Mouse (Mus musculus): ENCODE measurements around the gene Psat1. TPM values are rescaled to one million over a fixed set of nuclear protein-coding genes. Genes with fewer than 3 reads are reported as not detected.

Gene Psat1
- total RNA-seq, 2 experiments from 2014 or later: 33.0 to 35.3 TPM

DNA sequence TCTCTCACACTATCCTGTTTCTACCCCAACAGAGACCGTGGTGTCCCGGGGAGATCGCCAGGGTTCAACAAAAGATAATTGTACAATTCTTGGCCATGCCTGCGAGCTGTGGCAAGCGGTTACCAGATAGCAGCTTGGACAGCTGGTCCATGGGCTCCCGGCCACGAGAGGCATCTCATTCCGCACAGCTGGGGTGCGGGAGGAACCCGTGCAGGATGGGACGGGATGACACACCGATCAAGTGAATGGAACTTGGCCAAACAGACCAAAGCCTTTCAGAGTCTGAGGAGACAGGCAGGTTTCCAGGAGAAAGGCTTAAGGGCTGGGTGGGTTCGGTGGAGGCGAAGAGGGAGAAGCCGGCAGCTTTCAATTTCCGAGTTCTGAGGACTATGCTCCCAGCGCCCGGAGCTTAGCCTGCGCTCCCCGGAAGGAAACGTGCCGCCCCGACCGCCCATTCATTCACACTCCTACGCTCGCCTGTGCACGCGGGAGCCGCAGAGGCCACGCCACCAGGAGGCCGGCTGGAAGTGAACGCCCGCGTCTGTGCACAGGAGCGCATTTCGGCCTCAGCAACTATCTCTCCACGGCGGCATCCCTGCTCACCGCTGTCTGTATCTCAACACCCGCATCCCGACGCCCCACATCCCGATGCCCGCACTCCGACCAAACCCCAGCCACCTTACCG, 22.8 kb downstream of the Psat1 start:
- DNase-seq: peak; percentile 58

DNA sequence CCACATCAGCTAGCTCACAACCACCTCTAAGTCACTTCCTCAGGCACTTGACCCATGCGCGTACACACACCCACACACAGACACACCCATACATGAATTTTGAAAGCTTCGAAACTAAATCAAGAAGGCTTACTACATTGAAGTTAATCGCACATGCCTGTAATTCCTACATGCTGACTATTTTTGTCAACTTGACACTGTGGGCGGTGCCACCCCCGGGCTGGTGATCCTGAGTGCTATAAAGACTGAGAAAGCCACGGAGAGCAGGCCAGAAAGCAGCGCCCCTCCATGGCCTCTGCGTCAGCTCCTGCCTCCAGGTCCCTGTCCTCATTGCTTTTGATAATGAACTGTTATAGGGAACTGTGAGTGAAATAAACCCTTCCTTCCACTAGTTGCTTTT, 23.7 kb downstream of the Psat1 start:
- DNase-seq: peak; percentile 57

DNA sequence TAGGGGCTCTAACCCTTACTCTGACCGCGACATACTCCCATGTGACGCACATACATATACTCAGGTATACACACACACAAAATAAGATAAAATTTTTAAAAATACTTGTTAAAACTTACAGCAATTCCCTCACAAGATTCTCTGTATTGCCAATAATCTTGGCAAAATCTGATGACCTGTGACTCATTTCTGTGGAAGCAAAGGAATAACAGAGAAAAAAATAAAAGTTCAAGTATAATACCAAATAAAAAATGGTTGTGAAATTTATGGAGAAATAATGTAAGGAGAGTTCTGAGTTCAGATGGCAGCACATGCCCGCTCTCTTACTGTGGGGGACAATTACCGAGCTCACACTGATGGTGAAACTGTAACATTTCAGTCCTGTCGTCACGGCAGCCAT, 27.8 kb downstream of the Psat1 start:
- no peak for DNase-seq

DNA sequence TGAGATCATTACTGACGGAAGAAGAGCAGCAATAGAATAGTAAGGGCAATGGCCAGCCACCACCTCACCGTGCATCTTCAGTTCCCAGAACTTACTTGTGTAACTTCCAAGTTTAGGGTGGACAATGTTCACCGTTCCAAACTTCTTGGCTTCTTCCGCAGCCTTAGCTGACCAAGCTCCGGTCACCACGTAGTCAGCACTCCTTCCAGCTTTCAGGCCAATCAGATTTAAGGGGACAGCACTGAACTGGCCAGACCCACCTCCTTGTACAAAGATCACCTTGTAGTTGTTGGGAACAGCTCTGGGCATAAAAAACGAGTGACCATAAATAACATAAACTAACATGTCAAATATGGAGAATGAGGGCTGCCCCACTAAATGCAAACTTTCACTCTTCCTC, 29.0 kb downstream of the Psat1 start:
- no peak for DNase-seq

DNA sequence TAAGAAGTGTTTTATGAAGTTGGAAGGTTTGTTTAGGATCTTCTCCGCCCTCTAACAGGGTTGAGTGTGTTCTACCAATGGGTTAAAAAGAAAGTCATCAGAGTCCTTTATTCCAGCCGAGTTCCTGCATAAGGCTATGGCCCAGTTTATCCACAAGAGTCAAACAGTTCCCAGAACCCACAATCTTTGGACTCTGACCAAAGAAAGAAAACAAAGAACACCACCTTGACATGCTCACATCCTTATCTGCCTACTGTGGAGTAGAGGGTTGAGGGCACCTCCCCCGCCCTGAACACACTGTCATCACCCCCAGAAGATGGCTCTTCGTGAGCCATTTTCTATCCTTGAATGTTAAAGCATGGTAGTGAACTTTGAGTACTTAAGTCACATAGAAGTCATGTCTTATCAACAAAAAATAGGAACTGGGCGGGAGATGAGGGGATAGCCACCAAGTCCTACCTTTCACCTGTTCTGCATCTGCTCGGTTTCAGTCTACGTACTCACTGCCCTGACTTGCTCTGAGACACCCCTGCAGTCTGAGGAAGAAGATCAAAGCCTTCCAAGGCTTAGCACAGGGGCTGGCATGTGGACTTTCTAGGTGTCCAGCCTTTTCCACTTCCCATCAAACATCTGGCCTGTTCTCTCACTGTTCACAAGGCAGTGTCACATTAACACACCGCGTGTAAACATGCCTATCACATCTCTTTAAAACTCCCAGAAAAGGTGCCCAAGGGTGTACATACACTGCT, 33.7 kb downstream of the Psat1 start:
- no peak for DNase-seq

DNA sequence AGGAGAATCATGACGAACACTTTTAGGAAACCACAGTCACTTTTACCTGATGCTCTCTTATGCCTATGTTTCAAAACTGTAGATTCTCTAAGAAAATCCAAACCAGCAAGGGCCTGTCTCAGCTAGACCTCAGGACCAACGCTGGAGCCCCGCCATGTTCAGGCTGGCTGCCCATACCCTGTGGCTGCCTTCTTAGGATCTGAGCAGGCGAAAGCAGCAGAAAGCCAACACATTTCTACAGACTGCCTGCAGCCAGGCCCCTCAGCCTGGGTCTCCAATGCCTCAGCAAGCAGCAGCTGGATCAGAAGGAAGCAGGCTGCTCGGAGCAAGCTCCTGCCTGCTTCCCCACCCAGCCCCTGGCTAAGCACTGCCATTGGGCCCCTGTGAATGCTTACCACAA, 35.7 kb downstream of the Psat1 start:
- DNase-seq: no peak

DNA sequence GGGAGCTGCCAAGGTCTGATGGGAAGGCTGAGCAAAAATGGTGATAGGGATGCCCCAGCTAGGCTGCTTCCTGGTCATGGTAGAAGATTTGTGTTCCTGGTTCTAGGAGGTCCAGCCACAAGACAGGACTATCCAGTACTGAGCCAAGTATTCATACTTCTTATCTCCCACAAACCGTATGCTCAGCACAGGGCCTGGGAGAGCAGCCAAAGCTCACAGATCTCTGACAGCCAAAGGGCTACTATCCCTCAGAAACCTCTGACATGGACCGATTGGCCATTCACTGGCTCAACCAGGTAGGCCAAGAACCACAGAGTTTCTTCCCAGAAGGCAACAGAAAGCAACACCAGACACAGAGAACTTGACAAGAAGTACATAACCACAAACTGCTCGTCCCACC, 36.1 kb downstream of the Psat1 start:
- DNase-seq: peak; percentile 56

DNA sequence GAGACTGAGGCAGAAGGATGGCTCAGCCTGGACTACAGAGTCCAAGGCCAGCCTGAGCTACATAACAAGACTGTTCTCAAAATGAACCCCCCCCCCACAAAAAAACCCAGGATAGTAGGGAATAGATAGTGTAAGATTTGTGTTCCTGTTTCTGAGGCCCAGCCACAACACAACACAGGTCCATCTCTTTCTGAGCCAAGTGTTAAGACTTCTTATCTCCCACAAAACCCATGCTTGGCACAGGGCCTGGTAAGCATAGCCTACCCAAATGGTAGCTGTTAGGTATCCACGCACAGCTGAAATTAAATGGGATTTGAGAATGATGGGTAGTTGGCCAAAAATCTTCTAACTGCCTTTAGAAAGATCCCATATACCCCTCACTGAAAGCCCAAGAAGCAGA, 36.6 kb downstream of the Psat1 start:
- DNase-seq: peak; percentile 44

DNA sequence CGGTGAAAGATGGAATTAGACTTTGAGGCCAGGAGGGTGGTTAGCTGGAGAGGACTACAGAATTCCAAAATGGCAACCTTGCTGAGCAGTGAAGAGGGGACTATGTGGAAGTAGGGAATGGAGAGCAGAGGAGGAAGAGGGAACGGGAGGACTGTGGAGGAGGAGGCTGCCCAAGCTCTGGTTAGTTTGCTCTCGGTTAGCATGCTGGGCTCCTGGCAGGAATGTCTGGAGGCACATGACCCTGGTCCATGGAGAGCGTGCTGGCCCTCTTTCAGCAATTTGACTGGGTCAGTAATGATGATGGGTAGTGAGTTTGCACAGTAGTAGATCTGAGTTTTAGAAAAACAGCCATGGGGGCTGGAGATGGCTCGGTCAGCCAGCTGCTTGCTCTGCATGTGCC, 39.1 kb downstream of the Psat1 start:
- no peak for DNase-seq

DNA sequence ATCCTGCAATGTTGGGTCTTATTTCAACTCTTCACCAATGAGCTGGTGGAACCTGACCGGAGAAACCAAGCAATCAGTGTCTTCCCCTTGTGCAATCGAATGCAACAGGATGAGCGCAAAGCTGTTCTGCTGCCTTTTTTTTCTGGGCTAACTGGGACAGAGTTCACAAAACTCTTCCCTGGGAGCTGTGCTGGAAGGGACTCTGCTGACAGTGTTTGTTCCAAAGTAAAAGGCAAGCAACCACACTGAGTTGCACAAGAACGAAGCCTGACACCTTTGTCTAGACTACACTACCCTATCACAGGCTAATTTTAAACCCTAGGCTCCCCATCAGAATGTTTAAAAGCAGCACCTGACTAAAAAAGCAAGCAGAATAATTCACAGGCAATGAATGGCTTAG, 42.4 kb downstream of the Psat1 start:
- no peak for DNase-seq

DNA sequence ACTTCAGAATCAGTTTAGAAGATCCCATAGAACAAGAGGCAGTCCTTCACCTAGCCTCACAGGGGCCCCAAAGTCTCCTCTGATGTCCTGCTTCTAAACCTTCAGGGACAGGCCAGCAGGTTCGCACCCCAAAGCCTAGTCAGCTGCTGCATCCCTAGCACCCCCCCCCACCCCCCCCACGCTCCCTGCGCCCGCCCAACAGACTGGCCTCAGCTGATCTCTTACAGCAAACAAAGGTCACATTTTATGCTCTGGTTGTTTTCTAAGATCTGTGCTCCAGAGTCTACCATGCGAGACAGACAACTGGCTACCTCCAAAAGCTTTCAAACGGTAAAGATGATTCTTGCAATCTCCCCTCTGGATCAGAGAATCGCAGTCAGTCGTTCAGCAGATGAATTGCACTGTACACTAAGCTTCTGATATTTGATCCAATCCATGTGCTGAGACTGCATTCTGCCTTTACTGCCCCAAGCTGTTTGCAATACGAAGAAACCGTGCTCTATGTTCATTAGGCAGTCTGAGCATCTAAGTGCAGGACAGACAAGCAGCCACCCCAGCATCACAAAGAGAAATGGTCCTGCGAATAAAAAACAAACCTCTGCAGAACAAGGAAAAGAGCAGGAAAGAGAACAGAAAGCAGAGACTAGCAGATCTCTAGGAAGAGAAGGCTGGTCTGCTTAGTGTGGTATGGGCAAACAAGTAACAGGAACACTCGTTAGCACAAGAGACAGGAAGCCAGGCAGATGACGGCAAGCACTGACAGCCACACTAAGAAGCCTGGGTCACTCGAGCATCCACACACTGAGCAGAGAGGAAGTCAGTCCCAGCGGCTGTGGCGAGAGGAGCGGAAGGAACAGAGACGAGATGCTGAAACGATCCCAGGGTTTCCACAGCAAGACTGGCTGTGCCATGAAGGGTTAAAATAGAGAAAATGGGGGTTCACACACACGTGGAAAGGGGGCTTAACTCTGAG, 43.3 kb downstream of the Psat1 start:
- DNase-seq: no peak

DNA sequence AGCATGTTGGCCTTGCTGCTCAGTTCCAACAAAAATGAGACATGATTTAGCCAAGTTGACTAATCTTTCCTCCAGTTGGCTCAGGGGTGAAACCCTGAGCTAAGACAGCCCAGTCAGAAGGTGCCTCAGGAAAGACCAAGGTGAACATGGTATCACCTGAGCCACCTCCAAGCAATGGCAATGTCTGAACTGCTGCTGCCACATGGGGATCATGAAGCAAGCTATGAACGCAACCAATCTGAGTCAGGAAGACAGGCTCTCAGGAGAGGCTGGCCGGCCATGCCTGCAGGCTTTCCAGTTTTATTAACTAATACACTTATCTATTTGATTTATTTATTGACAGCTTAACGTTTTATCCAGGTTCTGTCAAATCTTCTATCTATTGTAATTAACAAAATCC, 51.5 kb downstream of the Psat1 start:
- no peak for DNase-seq

DNA sequence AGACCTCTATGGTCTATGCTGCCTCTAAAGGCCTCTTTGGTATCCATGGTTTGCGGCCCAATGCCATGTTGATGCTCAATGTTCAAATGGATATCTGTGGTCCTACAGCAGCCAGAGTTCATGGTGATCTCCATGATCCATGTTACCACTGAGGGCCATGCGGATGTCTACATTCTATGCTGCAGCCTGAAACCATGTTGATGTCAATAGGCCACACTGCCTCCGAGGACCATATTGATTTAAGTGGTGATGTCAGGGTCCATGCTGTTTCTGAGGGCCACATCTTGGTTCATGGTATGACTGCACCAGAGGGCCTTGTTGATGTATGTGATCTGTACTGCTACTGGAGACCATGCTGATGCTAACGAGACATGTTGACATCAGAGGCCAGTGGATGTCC, 55.0 kb downstream of the Psat1 start:
- DNase-seq: no peak

DNA sequence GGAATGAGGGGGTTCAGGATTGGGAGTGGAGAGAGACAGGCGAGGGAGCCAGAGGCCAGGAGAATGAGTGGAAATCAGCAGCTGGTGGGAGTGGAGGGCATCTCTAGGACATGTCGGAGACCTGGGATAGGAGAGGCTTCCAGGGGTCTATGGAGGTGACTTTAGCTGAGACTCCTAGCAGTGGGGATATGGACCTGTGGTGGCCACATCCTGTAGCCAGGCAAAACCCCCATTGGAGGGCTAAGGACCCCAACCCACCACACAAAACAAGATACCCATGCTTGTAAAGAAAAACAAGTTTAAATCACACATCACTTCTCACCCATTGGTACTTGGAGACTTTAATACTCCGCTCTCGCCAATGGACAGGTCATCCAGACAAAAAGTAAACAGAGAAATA, 58.7 kb downstream of the Psat1 start:
- DNase-seq: no peak

DNA sequence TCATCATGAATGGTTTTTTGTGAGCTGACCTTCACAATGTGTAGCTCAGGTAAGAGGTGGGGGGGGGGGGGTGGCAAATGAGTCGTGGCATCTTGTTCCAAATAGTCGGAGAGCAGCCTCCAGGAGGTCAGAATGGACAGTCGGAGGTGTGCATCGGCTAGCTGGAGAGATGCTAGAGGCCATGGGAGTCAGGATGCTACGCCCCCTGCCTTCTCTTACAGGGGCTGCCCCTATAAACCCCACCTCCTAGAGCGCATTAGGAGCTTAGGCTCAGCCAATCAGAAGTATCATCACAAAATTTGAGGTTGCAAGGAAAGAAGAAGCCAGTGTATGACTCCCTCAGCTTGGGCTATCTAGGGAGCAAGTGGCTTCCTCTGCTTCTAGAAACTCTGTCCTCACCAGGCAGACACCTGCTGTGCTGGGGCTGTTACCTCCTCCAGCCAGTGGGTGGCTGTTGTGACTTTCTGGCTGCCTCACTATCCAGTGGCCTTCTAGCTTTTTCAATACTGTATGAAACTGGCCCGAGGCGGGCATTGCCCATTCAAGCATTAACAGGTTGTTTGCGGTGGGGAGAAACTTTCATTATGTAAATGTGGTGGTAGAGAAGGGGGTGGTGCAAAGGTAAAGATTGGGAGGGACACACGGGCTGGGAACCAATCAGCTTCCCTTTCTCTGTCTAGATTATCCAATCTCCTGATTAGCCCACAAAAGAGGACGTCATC, 64.3 kb downstream of the Psat1 start:
- no peak for DNase-seq

DNA sequence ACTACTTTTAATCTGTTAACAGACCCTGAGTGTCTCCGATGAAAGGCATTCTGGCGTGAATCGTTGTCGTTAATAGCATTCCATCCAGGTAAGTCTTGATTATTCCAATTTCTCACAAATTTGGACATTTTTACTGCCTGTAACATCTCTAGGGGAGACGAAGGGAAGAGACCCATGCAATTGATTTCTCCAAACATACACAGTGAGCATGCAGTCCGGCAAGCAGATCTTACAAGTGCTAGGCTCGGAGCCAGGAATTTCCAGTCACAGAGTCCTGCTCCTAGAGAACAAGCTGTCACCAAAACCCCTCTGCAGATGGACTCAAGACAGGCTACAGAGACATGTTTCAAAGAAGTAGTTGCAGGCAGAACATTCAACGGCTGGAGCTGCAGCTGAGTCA, 66.4 kb downstream of the Psat1 start:
- no peak for DNase-seq

DNA sequence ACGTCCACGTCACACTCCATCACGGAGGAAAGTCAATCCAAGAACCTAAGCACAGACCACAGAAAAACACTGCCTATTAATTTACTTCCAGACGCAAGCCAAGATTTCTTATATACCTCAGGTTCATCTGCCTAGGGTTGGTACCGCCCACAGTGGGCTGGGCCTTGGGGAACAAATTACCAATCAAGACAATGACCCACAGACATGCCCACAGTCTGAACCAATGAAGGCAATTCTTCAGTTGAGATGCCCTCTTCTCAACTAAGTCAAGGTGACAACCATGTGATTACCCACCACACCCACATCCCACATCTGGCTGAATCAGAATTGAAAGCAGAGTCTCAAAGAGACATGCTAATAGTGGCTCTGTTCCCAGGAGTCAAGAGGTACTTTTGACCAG, 67.9 kb downstream of the Psat1 start:
- DNase-seq: no peak

DNA sequence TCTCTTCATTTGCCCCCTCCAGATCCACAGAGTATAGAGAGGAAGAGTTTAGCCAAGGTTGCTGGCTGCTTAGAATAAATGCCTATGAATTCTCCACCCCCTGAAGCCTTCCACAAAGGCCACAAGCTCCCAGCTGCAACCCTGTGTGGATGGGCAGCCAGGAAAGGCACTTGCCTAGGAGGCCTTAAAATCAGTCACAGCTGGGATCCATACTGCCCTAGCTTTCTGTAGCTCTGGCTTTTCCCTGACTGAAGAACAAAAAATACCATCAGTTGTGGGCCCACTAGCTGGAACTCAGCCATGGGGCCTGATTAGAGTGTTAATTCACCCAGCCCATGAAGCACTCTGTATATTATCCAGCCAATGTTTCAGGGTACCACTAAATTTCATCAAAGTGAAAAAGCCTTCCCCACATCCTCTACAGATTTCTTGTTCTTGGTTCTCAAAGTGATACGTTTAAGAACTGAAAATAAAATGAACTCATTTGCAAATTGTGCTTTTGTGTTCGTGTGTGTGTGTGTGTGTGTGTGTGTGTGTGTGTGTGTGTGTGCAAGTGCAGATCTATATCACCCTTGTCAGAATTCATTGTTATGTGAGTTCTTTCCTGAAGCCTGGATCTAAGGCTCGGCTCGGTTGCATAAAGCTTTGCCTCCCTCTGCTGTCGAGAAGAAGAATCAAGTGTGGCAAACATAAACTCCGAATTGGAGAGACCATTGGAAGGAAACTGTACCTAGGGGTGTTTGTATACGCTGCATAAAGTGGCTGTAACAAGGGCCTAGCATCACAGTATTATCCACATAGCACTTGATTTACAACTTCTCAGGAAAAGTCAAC, 78.1 kb downstream of the Psat1 start:
- DNase-seq: peak; percentile 20

DNA sequence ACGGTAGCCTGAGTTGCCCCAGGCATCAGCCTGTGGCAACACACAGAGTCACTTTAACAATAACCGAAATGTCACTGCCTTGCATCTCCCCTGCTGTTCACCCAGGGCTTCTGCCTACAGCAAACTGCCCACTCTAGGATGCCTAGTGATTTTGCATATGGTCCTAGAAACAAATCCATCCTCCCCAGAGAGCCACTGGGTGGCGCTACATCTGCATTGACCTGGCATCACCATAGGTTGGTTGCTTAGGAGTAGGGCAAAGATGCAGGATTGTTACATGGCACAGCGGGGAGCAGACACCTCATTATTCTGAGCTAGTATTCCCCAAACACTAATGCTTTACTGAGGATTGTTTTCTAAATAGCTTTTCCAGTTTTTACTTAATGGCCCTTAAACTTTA, 80.3 kb downstream of the Psat1 start:
- DNase-seq: peak; percentile 40

DNA sequence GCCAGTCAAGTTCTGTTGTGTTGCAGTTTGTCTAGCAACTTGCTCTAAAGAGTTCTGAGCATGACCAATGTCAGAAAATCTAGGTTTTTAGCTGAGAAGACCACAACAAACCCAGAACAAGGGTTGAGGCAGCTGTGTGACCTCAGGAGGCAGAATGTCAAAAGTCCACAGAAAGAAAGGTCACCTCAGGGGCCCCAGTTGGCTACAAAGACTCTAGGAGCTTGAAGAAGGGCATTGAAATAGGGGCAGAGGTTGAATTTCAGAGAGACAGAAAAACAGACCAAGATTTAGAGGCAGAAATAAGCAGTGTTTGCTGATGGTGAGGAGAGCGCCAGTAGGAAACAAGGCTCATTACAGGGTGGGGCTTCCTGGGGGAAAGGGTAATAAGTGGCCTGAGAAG, 81.0 kb downstream of the Psat1 start:
- DNase-seq: no peak

DNA sequence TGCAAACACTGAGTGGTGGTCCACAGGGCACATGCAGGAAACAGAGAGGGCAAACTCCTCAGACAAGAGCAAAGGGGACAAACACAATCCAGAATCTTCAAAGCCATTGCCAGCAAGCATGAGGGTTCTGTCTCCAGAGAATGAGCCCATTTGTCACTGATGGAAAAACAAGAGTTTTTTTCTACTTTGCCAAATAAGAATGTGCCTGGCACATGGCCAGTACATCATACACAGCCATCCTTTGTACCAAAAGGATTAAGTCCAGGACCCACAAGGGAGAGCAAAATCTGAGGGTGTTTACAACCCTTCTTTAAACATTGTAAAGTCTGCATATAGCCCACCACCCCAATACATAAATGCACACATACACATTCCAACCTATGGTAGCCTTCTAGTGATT, 81.7 kb downstream of the Psat1 start:
- no peak for DNase-seq

DNA sequence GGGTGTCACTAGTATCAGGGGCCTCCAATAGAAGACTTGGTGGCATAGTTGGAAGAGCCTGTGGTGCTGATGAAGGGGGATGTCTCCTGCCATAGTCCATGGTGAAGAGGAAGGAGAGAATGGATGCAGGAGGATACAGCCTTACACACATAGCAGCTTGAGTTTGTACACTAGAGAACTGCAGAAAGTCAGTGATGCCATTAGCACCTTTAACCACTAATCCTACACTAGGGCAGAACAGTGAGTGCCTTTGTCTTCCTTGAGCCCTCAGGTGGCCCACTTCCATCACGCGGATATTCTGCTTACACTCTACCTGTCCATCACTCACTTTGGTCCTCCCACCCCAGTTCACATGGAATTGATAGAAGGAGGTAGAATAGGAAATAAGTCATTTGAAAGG, 83.0 kb downstream of the Psat1 start:
- DNase-seq: no peak
